Mouse (Mus musculus): ENCODE measurements at regions not wholly inside any gene's neighbourhood (a gene's known extent, or its start where the extent isn't known, plus 50 kb on each side); places are given as distances from the start of the nearest gene placed in this dataset.

DNA sequence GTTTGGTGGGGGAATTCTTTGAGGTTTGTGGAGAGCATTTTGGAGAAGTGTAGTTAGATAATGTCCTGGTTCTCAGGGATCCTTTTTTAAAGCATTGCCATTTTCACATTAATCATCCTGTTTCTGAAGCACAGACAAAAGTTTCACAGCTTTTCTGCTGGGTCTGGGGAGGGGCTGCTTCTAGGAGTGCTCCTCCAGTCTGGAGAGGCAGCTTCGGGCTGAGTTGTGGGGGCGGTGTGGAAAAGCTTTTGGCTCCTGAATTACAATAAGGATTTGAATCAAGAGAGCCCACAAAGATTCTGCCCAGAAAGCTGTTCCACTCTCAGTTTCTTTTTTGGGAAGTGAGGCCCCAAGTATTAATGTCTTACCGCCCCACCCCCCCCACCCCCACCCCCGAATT, 89.2 kb upstream of the Akt3 start:
- no peak for TF ChIP-seq CTCF (IDR thresholded peaks at IDR 0.05; ENCODE audit: insufficient read depth, low read length)
- TF ChIP-seq POLR2A (IDR thresholded peaks at IDR 0.05; ENCODE audit: borderline replicate concordance, extremely low read depth, low read depth, low read length): no peak

Data from lung, adult 2 months (tissue).